Mouse (Mus musculus) olfactory bulb, adult 2 months (tissue): ENCODE results near the gene Zw10.

Experiments used
- CTCF ChIP-seq: fragments of 200-500 bp; IDR thresholded peaks from 2 replicates; pipeline ENCODE4 v1.5.1; 2012; ENCODE audit warnings: low read depth, mild to moderate bottlenecking, low read length, moderate library complexity; ENCODE audit not compliant: insufficient read depth
- POLR2A ChIP-seq: fragments of 200-500 bp; IDR thresholded peaks from 2 replicates; pipeline ENCODE4 v1.6.1; 2012; ENCODE audit warnings: mild to moderate bottlenecking, low read depth, low read length, moderate library complexity; ENCODE audit not compliant: insufficient read depth

DNA sequence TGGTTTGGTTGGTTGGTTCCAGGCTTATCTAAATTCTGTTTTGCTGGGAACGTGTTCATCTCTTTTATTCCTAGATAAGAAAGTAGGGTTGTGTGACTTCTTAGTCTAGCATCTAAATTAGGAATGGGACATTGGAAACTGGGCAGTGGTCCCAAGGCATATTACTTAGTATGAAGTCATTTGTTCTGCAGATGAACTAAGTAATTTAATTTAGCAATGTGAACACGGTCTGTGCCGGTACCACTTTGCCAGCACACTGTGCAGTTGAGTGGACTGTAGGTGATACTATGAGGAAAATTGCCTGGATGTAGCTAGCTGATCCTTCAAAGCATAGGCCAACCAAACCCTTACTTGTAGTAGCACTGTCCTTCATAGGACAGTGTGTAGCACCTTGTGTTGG lies 21.4 kb downstream of the Zw10 start:
- TF ChIP-seq POLR2A, result no peak
- no peak for TF ChIP-seq CTCF
